Mouse (Mus musculus): ENCODE results near the gene Phc3. TPM values are rescaled to one million over a fixed set of nuclear protein-coding genes. Genes with fewer than 3 reads are reported as not detected.

Phc3 gene
- total and polyA plus RNA-seq, 3 experiments, result 3.2 to 11.4 TPM; not detected in 1

DNA sequence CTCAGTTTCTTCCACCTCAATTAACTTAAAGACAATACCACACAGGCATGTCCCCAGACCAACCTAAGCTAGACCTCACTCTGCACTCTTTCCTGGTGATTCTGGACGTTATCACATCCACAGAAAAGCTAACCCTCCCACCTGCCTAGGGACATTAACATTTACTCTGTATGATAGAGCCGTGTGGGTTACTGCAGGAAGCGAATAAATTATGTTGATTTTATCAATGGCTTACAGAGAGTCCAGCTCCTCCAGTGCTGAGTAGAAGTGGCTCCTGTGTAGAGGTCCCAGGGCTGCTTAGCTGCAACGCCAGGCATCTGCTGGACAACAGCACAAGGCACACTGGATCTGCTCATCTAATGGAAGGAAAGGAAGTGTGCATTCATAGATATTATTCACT, 48.4 kb upstream of the Phc3 start:
- no peak overlapping the region for H3K9ac ChIP-seq (ENCODE audit: control insufficient read depth, low read depth, low read length, poor library complexity, severe bottlenecking)
- no peak overlapping the region for H3K4me3 ChIP-seq (ENCODE audit: control insufficient read depth in 1 of 2, insufficient read depth in 1 of 2, low read depth in 2 of 2, low read length in 2 of 2)
- no peaks in the 10 kb centered on the region for H3K9me3 ChIP-seq (replicated peaks; ENCODE audit: insufficient read depth, low read length)

DNA sequence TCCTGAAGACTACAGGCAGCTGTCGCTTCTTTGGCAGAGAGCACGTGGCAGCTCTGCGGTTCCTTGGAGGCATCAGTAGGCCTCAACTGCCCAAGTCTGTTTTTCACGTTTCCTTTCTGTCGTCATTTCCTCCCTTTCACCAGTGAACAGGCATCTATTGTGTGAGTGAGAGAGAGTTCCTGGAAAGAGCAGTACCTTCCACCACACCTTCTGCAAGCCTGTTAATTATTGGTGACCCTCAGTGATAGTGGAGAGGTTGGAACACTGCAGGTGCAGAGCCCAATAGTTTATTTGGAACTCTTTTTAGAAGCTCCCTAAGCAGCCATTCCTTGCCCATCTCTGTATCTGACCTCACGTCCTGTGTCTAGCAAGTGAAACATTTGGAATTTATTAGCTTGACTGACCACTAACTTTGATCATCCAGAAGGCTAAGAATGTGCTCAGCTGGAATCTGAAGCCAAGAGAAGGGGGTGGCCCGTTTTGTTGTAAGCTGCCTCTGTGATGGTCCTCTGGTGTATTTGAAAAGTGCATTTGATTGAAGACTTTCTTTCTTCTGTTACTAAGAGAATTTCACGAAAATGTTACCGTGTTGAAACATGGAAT, 47.5 kb upstream of the Phc3 start:
- Histone ChIP-seq H3K36me3 (ENCODE audit: control insufficient read depth in 1 of 2, insufficient read depth in 2 of 2, low read length in 2 of 2) (peaks cover 0 to 2% of the 10 kb centered on the region in 2 experiments; a peak in 2 of 4 replicates), H3K9ac (ENCODE audit: control insufficient read depth, low read depth, low read length, poor library complexity, severe bottlenecking) (no peak overlapping the region), H3K27me3 (ENCODE audit: control insufficient read depth in 1 of 2, insufficient read depth in 2 of 2, low read length in 2 of 2) (no peaks in the 10 kb centered on the region), H3K4me1 (ENCODE audit: control insufficient read depth in 1 of 2, insufficient read depth in 2 of 2, low read length in 2 of 2) (0 out of 4 replicates have a peak, but pooled peaks cover 0 to 3% of the 10 kb centered on the region in 2 experiments), H3K4me3 (ENCODE audit: control insufficient read depth in 1 of 2, insufficient read depth in 1 of 2, low read depth in 2 of 2, low read length in 2 of 2) (no peak overlapping the region), H3K79me2 (ENCODE audit: control insufficient read depth, insufficient read depth, low read length, poor library complexity) (no peaks in the 10 kb centered on the region; the same call in 1 of the 2 replicates), H3K27ac (ENCODE audit: control insufficient read depth, low read depth, low read length) (no peak overlapping the region), H3K9me3 (replicated peaks; ENCODE audit: insufficient read depth, low read length) (no peaks in the 10 kb centered on the region)
- DNase-seq (ENCODE audit: low read depth, low spot score), result no peak
- TF ChIP-seq USF1 (IDR thresholded peaks at IDR 0.05; ENCODE audit: low read depth, low read length) (no peak), E2F4 (IDR thresholded peaks at IDR 0.05; ENCODE audit: borderline replicate concordance, low read depth, low read length) (no peak), ETS1 (IDR thresholded peaks at IDR 0.05; ENCODE audit: low read depth, low read length) (no peak), MXI1 (IDR thresholded peaks at IDR 0.05; ENCODE audit: low read depth, low read length) (no peak), SIN3A (IDR thresholded peaks at IDR 0.05; ENCODE audit: low read length) (no peak), ZMIZ1 (IDR thresholded peaks at IDR 0.05; ENCODE audit: low read depth, low read length) (no peak), CHD1 (IDR thresholded peaks at IDR 0.05; ENCODE audit: low read depth, low read length) (no peak), RAD21 (IDR thresholded peaks at IDR 0.05; ENCODE audit: low read depth, low read length) (no peak), SMC3 (IDR thresholded peaks at IDR 0.05; ENCODE audit: low read depth, low read length) (no peak), MYC (IDR thresholded peaks at IDR 0.05; ENCODE audit: low read depth, low read length) (no peak), MAFK (IDR thresholded peaks at IDR 0.05; ENCODE audit: borderline replicate concordance, low read depth, low read length) (no peak), MAZ (IDR thresholded peaks at IDR 0.05; ENCODE audit: low read depth, low read length) (no peak), ZKSCAN1 (IDR thresholded peaks at IDR 0.05; ENCODE audit: low read depth, low read length) (no peak), NRF1 (IDR thresholded peaks at IDR 0.05; ENCODE audit: insufficient read depth, low read depth, low read length, poor library complexity, severe bottlenecking) (no peak)

More for the DNA sequence above, 48.4 kb upstream of the Phc3 start:
- Histone ChIP-seq H3K4me1 (ENCODE audit: control insufficient read depth in 1 of 2, insufficient read depth in 2 of 2, low read length in 2 of 2) (0 out of 4 replicates have a peak, but pooled peaks cover 0 to 3% of the 10 kb centered on the region in 2 experiments), H3K36me3 (ENCODE audit: control insufficient read depth in 1 of 2, insufficient read depth in 2 of 2, low read length in 2 of 2) (peaks cover 0 to 2% of the 10 kb centered on the region in 2 experiments; a peak in 2 of 4 replicates), H3K79me2 (ENCODE audit: control insufficient read depth, insufficient read depth, low read length, poor library complexity) (no peaks in the 10 kb centered on the region; the same call in 1 of the 2 replicates), H3K27me3 (ENCODE audit: control insufficient read depth in 1 of 2, insufficient read depth in 2 of 2, low read length in 2 of 2) (no peaks in the 10 kb centered on the region), H3K27ac (ENCODE audit: control insufficient read depth, low read depth, low read length) (no peak overlapping the region)
- TF ChIP-seq MAZ (IDR thresholded peaks at IDR 0.05; ENCODE audit: low read depth, low read length) (no peak), ZNF384 (IDR thresholded peaks at IDR 0.05; ENCODE audit: low read depth, low read length) (no peak), SIN3A (IDR thresholded peaks at IDR 0.05; ENCODE audit: low read length) (no peak), ETS1 (IDR thresholded peaks at IDR 0.05; ENCODE audit: low read depth, low read length) (no peak), MAX (IDR thresholded peaks at IDR 0.05; ENCODE audit: low read length) (no peak), CTCF (IDR thresholded peaks at IDR 0.05 in 2 of 3, conservative IDR thresholded peaks at IDR 0.05 in 1 of 3; ENCODE audit: control insufficient read depth in 1 of 3, insufficient read depth in 1 of 3, low read depth in 2 of 3, low read length in 3 of 3, poor library complexity in 1 of 3, severe bottlenecking in 1 of 3) (no peak), CHD2 (IDR thresholded peaks at IDR 0.05; ENCODE audit: low read length) (no peak), POLR2A (IDR thresholded peaks at IDR 0.05; ENCODE audit: control insufficient read depth in 1 of 2, insufficient read depth in 1 of 2, low read depth in 1 of 2, low read length in 2 of 2, poor library complexity in 1 of 2) (no peak), USF2 (IDR thresholded peaks at IDR 0.05; ENCODE audit: borderline replicate concordance in 1 of 2, insufficient read depth in 1 of 2, low read depth in 1 of 2, low read length in 2 of 2) (no peak), E2F4 (IDR thresholded peaks at IDR 0.05; ENCODE audit: borderline replicate concordance, low read depth, low read length) (no peak), TBP (IDR thresholded peaks at IDR 0.05; ENCODE audit: low read depth, low read length) (no peak)
- no peak for DNase-seq (ENCODE audit: low read depth, low spot score)
